Mouse (Mus musculus): ENCODE measurements around the gene Psd4. TPM values are rescaled to one million over a fixed set of nuclear protein-coding genes. Genes with fewer than 3 reads are reported as not detected.

The Psd4 gene
- polyA plus RNA-seq, 1 experiment from 2014 or later = 0.86 TPM

DNA sequence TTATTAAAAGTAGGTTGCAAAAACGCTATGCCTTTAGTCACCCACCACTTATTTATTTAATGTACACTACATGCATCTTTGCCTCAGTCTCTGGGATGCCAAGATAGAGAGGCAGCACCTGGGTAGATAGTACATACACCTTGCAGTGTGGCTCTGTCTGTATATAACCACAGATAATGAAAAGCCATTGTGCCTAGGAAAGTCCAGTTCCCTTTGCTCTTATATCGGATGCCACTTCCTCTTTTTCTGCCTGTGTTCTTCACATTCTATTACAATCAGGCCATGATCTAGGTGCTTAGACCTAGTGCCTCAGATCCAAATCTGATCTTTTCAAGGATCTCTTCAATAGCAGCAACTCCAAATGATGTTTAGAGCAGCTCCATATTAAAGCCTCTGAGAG, 58.2 kb downstream of the Psd4 start:
- DNase-seq (ENCODE audit: low spot score) = no peak
- Histone ChIP-seq H3K36me3 (peaks cover 13% of the 10 kb centered on the region; the same call in 1 of the 2 replicates), H3K4me1 (replicated peaks) (peaks cover 9% of the 10 kb centered on the region), H3K27ac (no peak overlapping the region), H3K27me3 (ENCODE audit: insufficient read depth, poor library complexity, severe bottlenecking) (no peaks in the 10 kb centered on the region), H3K4me3 (no peak overlapping the region), H3K9me3 (no peaks in the 10 kb centered on the region)
- WGBS = 85% methylated on average over 2 of the region's 2 CpGs

DNA sequence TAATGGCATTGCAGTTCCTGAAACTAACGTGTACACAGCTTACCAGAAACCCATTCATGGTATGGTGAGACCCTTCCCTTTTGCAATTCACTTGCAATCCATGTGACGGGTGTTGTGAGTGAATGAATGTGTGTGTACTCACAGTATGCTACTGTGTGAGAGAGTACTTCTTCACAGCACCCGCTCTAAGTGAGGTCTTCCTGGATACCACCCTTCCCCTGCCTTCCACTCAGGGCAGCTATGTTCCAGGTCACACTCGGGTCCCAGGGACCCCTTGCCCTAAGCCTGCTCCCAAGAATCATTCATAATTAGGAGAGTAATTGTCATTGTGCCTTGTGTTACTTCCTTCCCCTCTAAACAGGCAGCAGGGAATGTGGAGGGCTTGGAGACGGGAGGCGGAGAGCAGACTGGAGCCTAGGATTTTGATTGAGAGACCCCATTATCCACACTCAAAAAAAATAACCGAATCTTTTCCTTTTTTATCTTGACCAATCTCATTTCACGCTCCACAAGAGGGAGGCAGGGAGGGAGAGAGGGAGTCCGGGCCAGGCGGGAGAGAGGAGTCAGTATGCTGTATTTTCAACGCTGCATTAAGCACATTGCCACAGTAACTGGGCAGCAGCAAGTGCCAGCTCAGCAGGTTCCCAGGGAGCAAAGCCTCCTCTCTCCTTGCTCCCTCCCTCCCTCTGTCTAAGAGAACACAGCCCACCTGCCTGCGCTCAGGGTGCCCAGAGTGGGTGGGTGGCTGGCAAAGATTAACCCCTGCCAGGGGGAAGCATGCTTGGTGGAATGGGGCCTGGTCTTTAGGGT, 60.7 kb downstream of the Psd4 start:
- Histone ChIP-seq H3K4me3 (no peak overlapping the region), H3K36me3 (peaks cover 6% of the 10 kb centered on the region; the same call in 1 of the 2 replicates), H3K27ac (no peak overlapping the region; the same call in 1 of the 2 replicates), H3K9me3 (no peaks in the 10 kb centered on the region), H3K27me3 (ENCODE audit: insufficient read depth, poor library complexity, severe bottlenecking) (no peaks in the 10 kb centered on the region), H3K4me1 (replicated peaks) (peaks cover 9% of the 10 kb centered on the region)
- 42% methylated on average over 12 of the region's 12 CpGs for WGBS
- no peak for DNase-seq (ENCODE audit: low spot score)

DNA sequence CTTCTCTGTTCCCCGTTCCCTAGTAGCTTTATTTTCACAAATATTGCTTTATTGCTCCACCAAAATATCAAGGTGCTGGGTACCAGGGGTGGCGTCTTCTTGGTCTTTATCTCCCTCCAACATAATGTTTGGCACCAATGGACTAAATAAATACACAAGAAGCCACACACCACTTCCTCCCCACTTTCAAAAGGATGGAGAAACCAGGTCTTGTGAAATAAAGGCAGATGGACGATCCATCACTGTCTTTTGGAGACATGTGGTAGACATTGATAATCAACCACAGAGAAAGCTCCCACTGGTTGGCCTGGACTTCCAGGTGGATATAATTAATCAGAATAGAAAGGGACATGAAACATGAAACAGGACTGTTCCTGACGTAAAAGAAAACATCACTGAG, 62.4 kb downstream of the Psd4 start:
- Histone ChIP-seq H3K4me1 (replicated peaks) (peaks cover 9% of the 10 kb centered on the region), H3K27me3 (ENCODE audit: insufficient read depth, poor library complexity, severe bottlenecking) (no peaks in the 10 kb centered on the region), H3K9me3 (no peaks in the 10 kb centered on the region)

DNA sequence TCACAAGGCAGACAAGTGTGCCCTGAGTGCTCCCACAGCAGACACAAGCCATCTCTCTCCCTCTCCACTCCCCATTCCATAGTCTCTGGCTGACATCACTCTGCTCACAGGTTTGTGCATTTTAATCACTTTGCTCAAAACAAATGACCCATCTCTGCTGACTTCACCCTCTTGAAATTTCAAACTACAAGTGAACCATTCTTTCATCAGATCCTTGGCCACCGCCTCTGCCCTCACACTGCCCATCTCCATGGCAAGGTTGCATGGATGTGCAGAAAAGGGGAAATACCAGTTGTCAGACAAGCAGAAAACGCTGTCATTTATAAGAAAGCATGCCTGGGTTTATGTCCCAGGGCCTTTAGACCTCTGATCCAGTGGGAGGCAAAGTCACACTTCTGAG, 67.3 kb downstream of the Psd4 start:
- H3K4me3 ChIP-seq = no peak overlapping the region
- peaks cover 13% of the 10 kb centered on the region; the same call in 1 of the 2 replicates for H3K36me3 ChIP-seq
- WGBS = 87% methylated on average over 2 of the region's 2 CpGs
- no peak for DNase-seq (ENCODE audit: low spot score)
- no peaks in the 10 kb centered on the region for H3K4me1 ChIP-seq (replicated peaks)
- no peak overlapping the region for H3K27ac ChIP-seq
- no peaks in the 10 kb centered on the region for H3K27me3 ChIP-seq (ENCODE audit: insufficient read depth, poor library complexity, severe bottlenecking)
- H3K9me3 ChIP-seq = no peaks in the 10 kb centered on the region

More for the DNA sequence above, 62.4 kb downstream of the Psd4 start:
- Histone ChIP-seq H3K4me3 (no peak overlapping the region), H3K36me3 (peaks cover 6% of the 10 kb centered on the region; the same call in 1 of the 2 replicates), H3K27ac (no peak overlapping the region)
- no peak for DNase-seq (ENCODE audit: low spot score)
- 84% methylated on average over 4 of the region's 4 CpGs for WGBS

DNA sequence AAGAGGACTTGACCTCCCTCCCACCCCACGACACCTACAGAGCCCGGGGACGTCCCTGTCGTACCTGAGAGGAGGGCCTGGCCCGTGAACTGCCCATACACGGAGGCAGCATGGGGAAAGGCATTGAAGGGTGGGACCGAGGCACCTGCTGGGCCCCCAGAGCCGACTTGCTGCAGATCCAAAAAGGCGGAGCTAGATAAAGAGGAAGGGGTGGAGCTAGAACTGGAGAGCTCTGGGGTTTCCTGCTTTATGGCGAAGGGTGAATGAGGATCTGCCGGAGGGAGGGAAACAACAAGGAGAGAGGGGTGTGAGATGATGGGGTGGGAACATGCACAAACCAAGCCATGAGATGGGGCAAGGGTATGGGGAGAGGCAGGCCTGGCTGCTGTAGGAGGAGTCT, 68.3 kb downstream of the Psd4 start:
- Histone ChIP-seq H3K27ac (no peak overlapping the region), H3K4me1 (replicated peaks) (no peaks in the 10 kb centered on the region), H3K4me3 (no peak overlapping the region), H3K36me3 (peaks cover 18% of the 10 kb centered on the region; the same call in 1 of the 2 replicates), H3K9me3 (no peaks in the 10 kb centered on the region), H3K27me3 (ENCODE audit: insufficient read depth, poor library complexity, severe bottlenecking) (peaks cover under 1% of the 10 kb centered on the region; the same call in 1 of the 2 replicates)
- 86% methylated on average over 11 of the region's 11 CpGs for WGBS
- no peak for DNase-seq (ENCODE audit: low spot score)

DNA sequence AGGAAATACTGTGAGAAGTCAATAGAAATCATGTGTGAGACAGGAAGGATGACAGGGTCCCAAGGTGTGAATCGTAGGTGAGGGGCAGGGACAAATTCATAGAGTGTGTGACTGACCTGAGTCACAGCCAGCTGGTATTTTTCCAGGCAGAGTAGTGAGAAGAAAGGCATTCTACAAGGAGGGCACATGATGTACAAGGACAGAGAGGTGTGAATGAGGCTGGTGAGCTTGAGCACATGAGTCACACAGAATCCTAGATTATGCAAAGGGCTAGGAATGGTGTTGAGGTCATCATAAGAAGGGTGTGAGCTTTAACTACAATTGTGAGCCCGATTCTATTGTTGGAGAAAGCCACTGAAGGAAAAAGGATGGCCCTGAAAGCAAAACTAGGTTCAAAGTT, 72.7 kb downstream of the Psd4 start:
- Histone ChIP-seq H3K27me3 (ENCODE audit: insufficient read depth, poor library complexity, severe bottlenecking) (peaks cover 4% of the 10 kb centered on the region; the same call in 1 of the 2 replicates), H3K27ac (no peak overlapping the region), H3K9me3 (no peaks in the 10 kb centered on the region), H3K4me3 (no peak overlapping the region), H3K4me1 (replicated peaks) (no peaks in the 10 kb centered on the region), H3K36me3 (peaks cover 30% of the 10 kb centered on the region; the same call in 1 of the 2 replicates)
- no peak for DNase-seq (ENCODE audit: low spot score)
- WGBS = 85% methylated on average over 2 of the region's 2 CpGs

DNA sequence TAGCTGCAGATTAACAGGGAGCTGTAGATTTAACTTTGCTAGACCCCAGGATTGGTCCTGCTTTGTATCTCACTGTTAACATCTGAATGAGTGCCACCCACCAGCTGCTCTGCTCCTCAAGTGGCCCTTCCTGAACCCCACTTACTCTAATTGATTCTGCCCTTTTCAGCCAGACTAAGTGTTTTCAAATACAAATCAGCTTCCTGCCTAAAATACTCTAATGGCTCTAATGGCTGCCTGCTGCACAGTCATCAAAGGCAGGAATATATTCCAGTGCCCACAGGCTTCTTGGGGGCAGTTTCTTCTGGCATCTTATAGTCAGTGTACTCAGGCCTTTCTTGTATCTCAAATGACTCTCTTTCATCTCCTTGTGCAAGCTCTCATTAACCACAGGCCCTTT, 74.5 kb downstream of the Psd4 start:
- no peaks in the 10 kb centered on the region for H3K4me1 ChIP-seq (replicated peaks)
- H3K36me3 ChIP-seq = peaks cover 18% of the 10 kb centered on the region; the same call in 1 of the 2 replicates
- no peaks in the 10 kb centered on the region for H3K9me3 ChIP-seq
- H3K27me3 ChIP-seq (ENCODE audit: insufficient read depth, poor library complexity, severe bottlenecking) = peaks cover 4% of the 10 kb centered on the region; the same call in 1 of the 2 replicates
- H3K4me3 ChIP-seq = no peak overlapping the region
- DNase-seq (ENCODE audit: low spot score) = no peak
- no peak overlapping the region for H3K27ac ChIP-seq

DNA sequence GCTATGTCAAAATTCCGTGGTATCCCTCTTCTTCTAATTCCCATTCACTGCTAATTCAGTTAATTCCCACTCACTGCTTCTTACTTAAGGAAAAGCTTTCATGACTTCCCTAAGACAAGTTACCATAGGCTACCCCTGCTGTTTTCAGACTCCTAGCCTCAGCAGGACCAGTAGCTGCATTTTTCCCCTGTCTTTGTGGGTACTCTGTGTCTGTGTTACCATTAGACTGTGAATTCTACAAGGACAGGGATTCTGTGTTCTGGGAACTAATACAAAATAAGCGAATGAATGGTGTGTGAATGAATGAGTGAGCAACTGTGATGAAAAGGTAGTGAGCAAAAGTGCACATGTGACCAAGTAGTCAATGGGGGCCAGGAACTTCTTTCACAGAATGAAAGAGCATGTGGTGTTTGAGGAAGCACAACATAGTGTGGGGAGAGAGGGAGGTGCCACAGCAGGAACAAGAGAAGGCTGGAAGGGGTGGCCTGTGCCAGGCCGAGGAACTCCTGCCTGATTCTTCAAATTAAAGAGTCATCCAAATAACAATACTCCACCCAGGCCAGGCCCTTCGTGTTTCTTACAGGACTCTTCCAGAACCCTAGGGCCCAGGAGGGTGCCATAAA, 75.0 kb downstream of the Psd4 start:
- Histone ChIP-seq H3K27me3 (ENCODE audit: insufficient read depth, poor library complexity, severe bottlenecking) (peaks cover 4% of the 10 kb centered on the region; the same call in 1 of the 2 replicates), H3K4me1 (replicated peaks) (no peaks in the 10 kb centered on the region), H3K4me3 (no peak overlapping the region), H3K9me3 (no peaks in the 10 kb centered on the region), H3K27ac (no peak overlapping the region), H3K36me3 (peaks cover 18% of the 10 kb centered on the region; the same call in 1 of the 2 replicates)
- 62% methylated on average over 4 of the region's 4 CpGs for whole genome bisulfite sequencing
- no peak for DNase-seq (ENCODE audit: low spot score)

DNA sequence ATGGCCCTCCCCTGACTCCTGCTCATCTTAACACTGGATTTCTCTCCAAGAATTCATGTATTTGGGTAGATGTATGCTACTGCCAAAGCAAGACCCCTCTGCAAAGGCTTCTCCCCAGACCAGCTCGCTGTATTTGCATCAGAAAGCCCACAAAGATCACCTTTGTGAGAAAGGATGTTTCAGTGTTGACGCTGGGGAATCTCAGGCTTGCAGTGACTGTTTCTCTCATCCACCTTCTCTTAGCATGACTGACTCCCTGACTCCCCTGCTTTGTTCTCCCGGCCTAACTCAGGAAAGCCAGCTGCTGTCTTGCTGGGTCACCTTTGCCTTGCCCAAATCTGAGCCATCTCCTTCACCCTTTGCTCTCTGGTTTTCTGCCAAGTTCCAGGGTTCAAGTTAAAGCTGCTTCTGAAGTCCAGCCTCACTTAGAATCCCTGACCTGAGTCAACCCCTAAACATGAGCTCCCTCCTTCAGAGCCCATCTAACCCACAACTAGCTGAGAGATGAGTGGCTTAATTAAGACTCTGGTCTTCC, 75.9 kb downstream of the Psd4 start:
- Histone ChIP-seq H3K27me3 (ENCODE audit: insufficient read depth, poor library complexity, severe bottlenecking) (peaks cover 4% of the 10 kb centered on the region; the same call in 1 of the 2 replicates), H3K27ac (no peak overlapping the region)
- WGBS = 44% methylated on average over 3 of the region's 3 CpGs

DNA sequence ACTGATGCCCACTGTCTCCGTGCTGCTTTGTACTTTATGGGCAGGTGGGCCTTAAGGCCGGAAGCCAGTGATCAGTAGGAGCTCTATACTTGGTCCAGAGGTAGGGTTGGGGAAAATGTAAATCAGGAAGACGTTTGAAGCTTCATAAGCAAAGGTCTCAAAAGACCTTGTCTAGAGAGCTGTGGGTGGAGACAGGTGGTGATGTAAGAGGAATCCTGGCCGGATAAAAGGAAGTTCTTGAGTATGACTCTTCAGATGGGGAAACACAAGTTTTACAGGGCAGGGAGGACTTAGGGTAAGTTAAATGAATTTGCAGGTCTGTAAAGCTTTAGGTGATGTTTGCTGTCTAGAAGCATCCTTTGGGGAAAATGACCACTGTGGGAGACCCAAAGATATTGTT, 81.7 kb downstream of the Psd4 start:
- Histone ChIP-seq H3K4me3 (no peak overlapping the region), H3K27ac (no peak overlapping the region), H3K36me3 (no peaks in the 10 kb centered on the region), H3K4me1 (replicated peaks) (no peaks in the 10 kb centered on the region), H3K27me3 (ENCODE audit: insufficient read depth, poor library complexity, severe bottlenecking) (no peaks in the 10 kb centered on the region), H3K9me3 (no peaks in the 10 kb centered on the region)
- no peak for DNase-seq (ENCODE audit: low spot score)
- WGBS = 77% methylated on average over 4 of the region's 4 CpGs

More for the DNA sequence above, 75.9 kb downstream of the Psd4 start:
- Histone ChIP-seq H3K36me3 (peaks cover 18% of the 10 kb centered on the region; the same call in 1 of the 2 replicates), H3K9me3 (no peaks in the 10 kb centered on the region), H3K4me3 (no peak overlapping the region), H3K4me1 (replicated peaks) (no peaks in the 10 kb centered on the region)
- DNase-seq (ENCODE audit: low spot score) = no peak

DNA sequence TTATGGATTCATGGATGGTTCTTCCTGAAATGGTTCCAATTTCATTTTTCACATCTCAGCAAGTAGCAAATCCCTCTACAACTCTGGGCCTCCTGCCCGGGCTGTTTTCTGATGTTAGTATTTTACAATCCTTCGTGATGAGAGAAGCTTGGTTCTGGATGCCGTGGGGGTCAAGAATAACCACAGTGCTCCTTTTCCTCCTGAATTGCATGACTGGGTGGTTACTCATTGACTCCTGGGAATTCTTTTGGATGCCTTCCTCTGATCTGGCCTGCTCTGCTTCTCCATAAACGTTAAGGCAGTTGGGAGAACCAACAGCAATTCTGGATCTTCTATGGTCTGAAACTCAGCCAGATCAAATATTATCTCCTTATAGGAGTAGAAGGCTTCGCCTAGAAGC, 85.8 kb downstream of the Psd4 start:
- 84% methylated on average over 5 of the region's 5 CpGs for WGBS
- Histone ChIP-seq H3K4me1 (replicated peaks) (peaks cover 6% of the 10 kb centered on the region; the same call in 1 of the 2 replicates), H3K36me3 (no peaks in the 10 kb centered on the region), H3K4me3 (no peak overlapping the region), H3K9me3 (no peaks in the 10 kb centered on the region), H3K27ac (no peak overlapping the region), H3K27me3 (ENCODE audit: insufficient read depth, poor library complexity, severe bottlenecking) (no peaks in the 10 kb centered on the region)
- no peak for DNase-seq (ENCODE audit: low spot score)

DNA sequence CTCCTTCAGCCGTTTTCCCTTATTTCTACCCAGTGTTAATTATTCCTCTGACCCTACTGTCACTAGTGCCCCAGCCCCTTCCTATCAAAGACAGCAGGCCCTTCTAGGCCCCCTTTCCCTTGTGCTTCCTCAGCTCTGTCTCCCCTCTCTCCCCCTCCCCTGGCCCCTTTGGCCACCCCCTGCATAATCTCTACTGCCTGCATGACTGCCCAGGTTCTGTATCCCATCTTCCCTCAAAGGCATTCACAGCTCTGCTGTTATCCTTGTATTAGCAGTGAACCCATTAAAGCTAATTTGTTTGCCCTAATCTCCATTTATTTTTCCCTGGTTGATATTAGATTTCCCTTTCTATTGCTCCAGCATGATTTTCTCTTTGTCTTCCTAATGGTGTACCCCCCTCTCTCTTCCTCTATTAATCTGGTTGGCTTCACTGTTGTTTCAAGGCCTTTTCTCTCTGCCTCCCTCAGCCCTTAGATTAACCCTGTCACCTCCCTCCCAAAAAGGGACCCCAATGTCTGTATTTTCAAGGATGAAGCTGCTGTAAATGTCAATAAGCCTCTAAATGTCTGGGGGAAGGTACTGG, 87.1 kb downstream of the Psd4 start:
- no peaks in the 10 kb centered on the region for H3K27me3 ChIP-seq (ENCODE audit: insufficient read depth, poor library complexity, severe bottlenecking)
- DNase-seq (ENCODE audit: low spot score) = no peak
- H3K4me1 ChIP-seq (replicated peaks) = peaks cover 6% of the 10 kb centered on the region; the same call in 1 of the 2 replicates
- WGBS = 49% methylated on average over 1 of the region's 1 CpGs
- no peak overlapping the region for H3K4me3 ChIP-seq
- H3K36me3 ChIP-seq = no peaks in the 10 kb centered on the region
- no peak overlapping the region for H3K27ac ChIP-seq
- H3K9me3 ChIP-seq = no peaks in the 10 kb centered on the region

Measured in hindbrain, embryonic 10.5 days (tissue).